Mouse (Mus musculus): ENCODE measurements around the gene Stk10. TPM values are rescaled to one million over a fixed set of nuclear protein-coding genes. Genes with fewer than 3 reads are reported as not detected.

Stk10 gene
- polyA plus RNA-seq, 1 experiment, result 32.9 TPM

DNA sequence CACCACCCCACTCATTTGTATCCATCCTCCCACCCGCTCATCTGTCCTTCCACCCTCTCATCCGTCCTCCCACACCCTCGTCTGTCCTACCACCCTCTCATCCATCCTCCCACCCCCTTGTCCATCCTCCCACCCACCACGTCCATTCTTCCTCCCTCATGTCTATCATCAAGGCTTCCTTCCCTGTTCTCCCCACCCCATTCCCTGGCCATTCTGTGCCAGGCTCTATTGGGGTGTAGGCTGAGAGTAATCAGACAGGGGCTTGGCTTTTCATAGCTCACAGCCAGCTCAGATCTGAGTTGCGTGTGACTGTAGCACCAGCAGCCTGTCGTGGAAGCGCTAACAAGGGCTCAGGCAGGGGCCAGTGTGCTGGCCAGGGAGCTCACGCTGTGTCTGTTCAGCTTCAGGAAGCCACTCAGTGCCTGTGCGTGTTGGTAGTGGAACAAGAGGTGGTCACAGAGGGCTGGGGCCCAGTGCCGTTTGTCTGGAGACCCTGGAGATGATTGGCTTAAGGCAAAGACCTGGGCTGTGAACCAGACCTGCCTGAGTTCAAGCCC, 14.4 kb downstream of the Stk10 start:
- H3K4me3 ChIP-seq (ENCODE audit: insufficient read depth, low read length), result no peak overlapping the region
- no peak overlapping the region for H3K27ac ChIP-seq (ENCODE audit: insufficient read depth, low read depth, low read length)
- no peak for TF ChIP-seq CTCF (IDR thresholded peaks at IDR 0.05; ENCODE audit: low read depth, low read length)
- TF ChIP-seq POLR2A (IDR thresholded peaks at IDR 0.05; ENCODE audit: borderline replicate concordance, low read depth, low read length), result no peak
- peaks cover 25% of the 10 kb centered on the region for H3K4me1 ChIP-seq (ENCODE audit: control insufficient read depth, insufficient read depth, low read length)

GRCm38 (mm10) chr11:32548240-32548639, 15.1 kb downstream of the Stk10 start:
- TF ChIP-seq CTCF (IDR thresholded peaks at IDR 0.05; ENCODE audit: low read depth, low read length) (no peak), POLR2A (IDR thresholded peaks at IDR 0.05; ENCODE audit: borderline replicate concordance, low read depth, low read length) (no peak)
- Histone ChIP-seq H3K4me1 (ENCODE audit: control insufficient read depth, insufficient read depth, low read length) (peaks cover 28% of the 10 kb centered on the region), H3K4me3 (ENCODE audit: insufficient read depth, low read length) (no peak overlapping the region), H3K27ac (ENCODE audit: insufficient read depth, low read depth, low read length) (no peak overlapping the region)

DNA sequence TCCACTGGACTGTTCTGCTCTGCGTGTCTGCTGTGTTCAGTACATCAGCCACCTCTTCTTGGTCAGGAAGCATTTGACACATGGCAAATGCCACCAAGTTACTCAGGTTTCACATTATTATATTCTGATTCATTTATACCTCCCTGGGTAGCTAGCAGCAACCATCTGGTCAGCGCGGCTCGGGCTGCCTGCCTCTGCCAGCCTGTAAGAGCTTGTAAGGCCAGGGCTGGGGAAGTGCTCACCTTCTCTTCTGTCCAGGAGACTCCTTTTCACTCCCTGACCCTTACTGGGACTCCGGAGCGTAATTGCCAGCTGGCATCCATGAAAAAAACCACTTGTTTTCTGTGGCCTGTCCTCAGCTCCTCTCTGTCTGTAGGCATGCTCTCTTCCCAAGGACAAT, 16.1 kb downstream of the Stk10 start:
- H3K27ac ChIP-seq (ENCODE audit: insufficient read depth, low read depth, low read length), result no peak overlapping the region
- no peak for TF ChIP-seq POLR2A (IDR thresholded peaks at IDR 0.05; ENCODE audit: borderline replicate concordance, low read depth, low read length)
- TF ChIP-seq CTCF (IDR thresholded peaks at IDR 0.05; ENCODE audit: low read depth, low read length), result no peak
- peaks cover 28% of the 10 kb centered on the region for H3K4me1 ChIP-seq (ENCODE audit: control insufficient read depth, insufficient read depth, low read length)
- no peak overlapping the region for H3K4me3 ChIP-seq (ENCODE audit: insufficient read depth, low read length)

GRCm38 (mm10) chr11:32550102-32550501, 17.0 kb downstream of the Stk10 start:
- TF ChIP-seq POLR2A (IDR thresholded peaks at IDR 0.05; ENCODE audit: borderline replicate concordance, low read depth, low read length) (no peak), CTCF (IDR thresholded peaks at IDR 0.05; ENCODE audit: low read depth, low read length) (no peak)
- no peak overlapping the region for H3K27ac ChIP-seq (ENCODE audit: insufficient read depth, low read depth, low read length)
- H3K4me3 ChIP-seq (ENCODE audit: insufficient read depth, low read length), result no peak overlapping the region
- peaks cover 33% of the 10 kb centered on the region for H3K4me1 ChIP-seq (ENCODE audit: control insufficient read depth, insufficient read depth, low read length)

GRCm38 (mm10) chr11:32551056-32551455, 18.0 kb downstream of the Stk10 start:
- Histone ChIP-seq H3K4me1 (ENCODE audit: control insufficient read depth, insufficient read depth, low read length) (peaks cover 42% of the 10 kb centered on the region), H3K4me3 (ENCODE audit: insufficient read depth, low read length) (no peak overlapping the region), H3K27ac (ENCODE audit: insufficient read depth, low read depth, low read length) (no peak overlapping the region)
- TF ChIP-seq POLR2A (IDR thresholded peaks at IDR 0.05; ENCODE audit: borderline replicate concordance, low read depth, low read length) (no peak), CTCF (IDR thresholded peaks at IDR 0.05; ENCODE audit: low read depth, low read length) (no peak)

- H3K27ac ChIP-seq (ENCODE audit: insufficient read depth, low read depth, low read length), result no peak overlapping the region
- H3K4me1 ChIP-seq (ENCODE audit: control insufficient read depth, insufficient read depth, low read length), result peaks cover 43% of the 10 kb centered on the region
- TF ChIP-seq CTCF (IDR thresholded peaks at IDR 0.05; ENCODE audit: low read depth, low read length) (no peak), POLR2A (IDR thresholded peaks at IDR 0.05; ENCODE audit: borderline replicate concordance, low read depth, low read length) (no peak)
- no peak overlapping the region for H3K4me3 ChIP-seq (ENCODE audit: insufficient read depth, low read length)
Measured at GRCm38 (mm10) chr11:32551579-32552297, 18.6 kb downstream of the Stk10 start.

GRCm38 (mm10) chr11:32552401-32553090, 19.4 kb downstream of the Stk10 start:
- no peak for TF ChIP-seq POLR2A (IDR thresholded peaks at IDR 0.05; ENCODE audit: borderline replicate concordance, low read depth, low read length)
- no peak for TF ChIP-seq CTCF (IDR thresholded peaks at IDR 0.05; ENCODE audit: low read depth, low read length)
- Histone ChIP-seq H3K4me1 (ENCODE audit: control insufficient read depth, insufficient read depth, low read length) (peaks cover 50% of the 10 kb centered on the region), H3K27ac (ENCODE audit: insufficient read depth, low read depth, low read length) (no peak overlapping the region), H3K4me3 (ENCODE audit: insufficient read depth, low read length) (no peak overlapping the region)

DNA sequence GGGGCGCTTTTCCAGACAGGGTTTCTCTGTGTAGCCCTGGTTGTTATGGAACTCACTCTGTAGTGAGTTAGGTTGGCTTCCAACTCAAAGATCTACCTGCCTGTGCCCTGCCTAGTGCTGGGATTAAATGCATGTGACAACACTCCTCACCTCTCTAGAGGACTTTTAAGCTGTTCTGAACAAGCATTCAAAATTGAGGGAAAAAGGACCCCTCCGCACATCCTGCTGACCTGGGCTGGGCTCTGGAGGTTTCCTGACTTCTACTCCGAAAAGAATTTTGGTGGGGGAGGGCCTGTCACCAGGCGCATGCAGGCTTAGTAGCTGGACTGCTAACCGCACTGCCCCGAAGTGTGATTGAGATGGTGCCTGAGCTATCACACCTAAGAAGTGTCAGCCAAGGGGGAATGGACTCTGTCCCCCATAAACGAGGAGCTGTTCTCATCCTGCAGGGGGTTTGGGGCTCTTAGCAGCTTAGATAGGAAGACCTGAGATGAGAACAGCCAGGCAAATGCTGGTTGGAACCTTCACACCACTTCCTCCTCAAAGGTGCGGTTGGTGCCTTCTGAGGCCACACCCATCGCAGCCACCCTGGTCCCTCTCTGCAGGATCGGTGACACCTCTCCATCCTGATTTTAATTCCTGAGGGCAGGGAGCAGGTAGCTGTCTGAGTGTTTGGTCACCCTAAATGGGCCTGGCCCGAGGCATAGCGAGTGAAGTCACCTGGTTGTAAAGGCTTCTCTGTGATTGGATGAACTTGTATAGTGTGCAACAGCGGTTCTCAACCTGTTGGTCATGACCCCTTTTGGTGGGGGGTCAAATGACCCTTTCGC, 20.4 kb downstream of the Stk10 start:
- TF ChIP-seq CTCF (IDR thresholded peaks at IDR 0.05; ENCODE audit: low read depth, low read length), result no peak
- TF ChIP-seq POLR2A (IDR thresholded peaks at IDR 0.05; ENCODE audit: borderline replicate concordance, low read depth, low read length), result no peak
- Histone ChIP-seq H3K4me3 (ENCODE audit: insufficient read depth, low read length) (no peak overlapping the region), H3K4me1 (ENCODE audit: control insufficient read depth, insufficient read depth, low read length) (peaks cover 58% of the 10 kb centered on the region), H3K27ac (ENCODE audit: insufficient read depth, low read depth, low read length) (no peak overlapping the region)
